Mouse (Mus musculus) ES-E14 (cell line): ENCODE measurements around the gene Fam222a.

Experiments used
- CHD2 ChIP-seq: IDR thresholded peaks from 2 replicates; pipeline ENCODE4 v1.6.1; 2014; ENCODE audit warnings: mild to moderate bottlenecking, low read depth, low read length, inconsistent platforms
- HCFC1 ChIP-seq: IDR thresholded peaks from 2 replicates; pipeline ENCODE4 v1.6.1; 2012; ENCODE audit warnings: low read length, inconsistent platforms, borderline replicate concordance; ENCODE audit not compliant: insufficient read depth
- MAFK ChIP-seq: IDR thresholded peaks from 2 replicates; pipeline ENCODE4 v1.6.1; 2014; ENCODE audit warnings: mild to moderate bottlenecking, low read depth, low read length, inconsistent platforms; ENCODE audit not compliant: insufficient read depth
- ZC3H11A ChIP-seq: IDR thresholded peaks from 2 replicates; pipeline ENCODE4 v1.6.1; 2012; ENCODE audit warnings: low read depth, mild to moderate bottlenecking, inconsistent platforms, low read length, borderline replicate concordance

DNA sequence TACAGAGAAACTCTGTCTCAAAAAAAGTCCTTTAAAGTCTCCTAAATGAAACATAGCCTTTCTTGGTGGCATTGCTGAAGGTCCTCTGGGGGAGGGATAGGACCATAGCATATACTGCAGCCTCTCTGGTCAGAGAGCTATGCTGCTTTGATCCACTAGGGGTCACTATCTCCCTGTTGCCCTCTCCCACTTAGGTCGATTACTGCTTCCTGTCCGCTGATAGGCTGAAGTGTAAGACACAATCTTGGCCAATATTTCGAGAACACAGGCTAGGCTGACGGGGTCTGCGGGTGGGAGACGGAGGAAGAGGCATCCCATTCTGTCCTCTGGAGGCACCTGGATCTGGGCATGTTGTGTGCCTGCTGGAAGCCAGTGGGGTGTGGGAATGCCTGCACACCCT lies 52.5 kb downstream of the Fam222a start:
- TF ChIP-seq CHD2: no peak
- peak; percentile 22; the same call in 1 of the 2 replicates for TF ChIP-seq ZC3H11A
- no peak for TF ChIP-seq HCFC1
- no peak for TF ChIP-seq MAFK
